Mouse (Mus musculus) mouse embryonic stem cell (cell line): ENCODE measurements around the gene Atg9a.

Source experiments
- in situ Hi-C, 2 experiments: fragments of 300-500 bp; cut with MboI; formaldehyde crosslinking; loops; 1 replicate in 1 of 2; 3 replicates in 1 of 2; pipeline ENCODE4 v1.14.3; 2019 to 2020; ENCODE audit warnings: low sequenced_read_pairs in 2 of 2, low pct_unique_long_range_greater_than_20kb in 1 of 2, mixed read lengths in 1 of 2; ENCODE audit not compliant: unreplicated experiment in 1 of 2

Gene Atg9a

GRCm38 (mm10) chr1:75217893-75218226, 25.9 kb upstream of the Atg9a start:
- in situ Hi-C loops: no loop called here

GRCm38 (mm10) chr1:75216797-75217585, 25.0 kb upstream of the Atg9a start:
- in situ Hi-C loops: no loop called here

- in situ Hi-C loops: no loop called here
Measured at GRCm38 (mm10) chr1:75215785-75216184, 23.8 kb upstream of the Atg9a start.

- in situ Hi-C loops: no loop called here
Measured at GRCm38 (mm10) chr1:75214886-75215285, 22.9 kb upstream of the Atg9a start.

- in situ Hi-C loops: no loop called here
Measured at GRCm38 (mm10) chr1:75214442-75214841, 22.4 kb upstream of the Atg9a start.

GRCm38 (mm10) chr1:75213096-75213495, 21.1 kb upstream of the Atg9a start:
- in situ Hi-C loops: no loop called here

- in situ Hi-C loops: no loop called here
Measured at GRCm38 (mm10) chr1:75212542-75212941, 20.5 kb upstream of the Atg9a start.

- in situ Hi-C loops: no loop called here
Measured at GRCm38 (mm10) chr1:75211141-75211708, 19.2 kb upstream of the Atg9a start.

GRCm38 (mm10) chr1:75210136-75211087, 18.4 kb upstream of the Atg9a start, which contains the start of the genes Glb1l and Stk16:
Glb1l (minus strand) TSS chr1:75210813.
Stk16 (plus strand) TSS chr1:75210838.
- in situ Hi-C loops: no loop called here

GRCm38 (mm10) chr1:75208967-75209678, 17.1 kb upstream of the Atg9a start:
- in situ Hi-C loops: no loop called here

- in situ Hi-C loops: no loop called here
Measured at GRCm38 (mm10) chr1:75201236-75201635, 9.2 kb upstream of the Atg9a start.

- in situ Hi-C loops: no loop called here
Measured at GRCm38 (mm10) chr1:75192452-75192851, 456 bp upstream of the Atg9a start.

GRCm38 (mm10) chr1:75191258-75191621, 756 bp downstream of the Atg9a start:
- in situ Hi-C loops: no loop called here

- in situ Hi-C loops: no loop called here
Measured at GRCm38 (mm10) chr1:75190577-75190976, 1.4 kb downstream of the Atg9a start.

- in situ Hi-C loops: loop anchor here in 1 of 2 experiments (10.0 kb wide), 1 partner anchor 67 kb away; no protein-coding TSS in a partner anchor
Measured at GRCm38 (mm10) chr1:75187914-75188483, 4.0 kb downstream of the Atg9a start.

- in situ Hi-C loops: loop anchor here in 1 of 2 experiments (10.0 kb wide), 1 partner anchor 68 kb away; no protein-coding TSS in a partner anchor
Measured at GRCm38 (mm10) chr1:75187126-75187525, 4.9 kb downstream of the Atg9a start.

- in situ Hi-C loops: loop anchor here in 1 of 2 experiments (10.0 kb wide), 1 partner anchor 69 kb away; no protein-coding TSS in a partner anchor
Measured at GRCm38 (mm10) chr1:75185495-75185894, 6.5 kb downstream of the Atg9a start.

- in situ Hi-C loops: loop anchor here in 1 of 2 experiments (10.0 kb wide), 1 partner anchor 73 kb away; no protein-coding TSS in a partner anchor
Measured at GRCm38 (mm10) chr1:75182160-75182559, 9.8 kb downstream of the Atg9a start.
